Mouse (Mus musculus) G1E (cell line): ENCODE measurements around the gene Syn3.

Experiments used
- CTCF ChIP-seq: IDR thresholded peaks from 2 replicates; pipeline ENCODE4 v1.5.1; 2012; ENCODE audit warnings: low read depth, low read length, inconsistent platforms, mixed read lengths
- GATA1 ChIP-seq: IDR thresholded peaks from 2 replicates; pipeline ENCODE4 v1.6.1; 2012; ENCODE audit warnings: borderline replicate concordance, low read length, inconsistent platforms, mixed read lengths
- TAL1 ChIP-seq: conservative IDR thresholded peaks from 2 replicates; pipeline ENCODE4 v1.6.1; 2012; ENCODE audit warnings: low read depth, low read length, inconsistent platforms, mixed read lengths

DNA sequence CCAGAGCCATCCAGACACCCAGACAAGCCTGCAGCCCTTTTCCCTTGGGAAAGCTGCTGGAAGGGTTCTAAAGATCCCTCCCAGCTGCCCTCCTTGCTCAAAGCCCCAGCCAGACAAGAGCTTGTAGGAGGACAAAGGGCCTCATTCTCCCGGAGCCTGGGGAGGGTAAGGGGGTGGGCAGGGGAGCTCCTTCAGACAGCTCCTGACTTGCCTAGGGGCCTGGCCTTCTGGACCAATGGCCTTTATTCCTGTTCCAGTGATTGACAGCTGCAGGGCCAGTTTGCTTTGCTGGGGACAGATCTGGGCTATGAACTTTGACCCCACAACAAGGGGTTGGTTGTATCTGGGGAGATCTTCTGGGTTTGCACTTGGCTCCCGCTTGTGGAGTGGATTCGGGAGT, 429.4 kb downstream of the Syn3 start:
- no peak for TF ChIP-seq CTCF
- no peak for TF ChIP-seq GATA1
- TF ChIP-seq TAL1, result no peak
